Mouse (Mus musculus) embryo, embryonic 9.5 days (tissue): Measurements from ENCODE around the gene Ptar1.
"Not testable (repeated sequence)": the region's sequence is repeated elsewhere in the genome, so short reads cannot be mapped to it uniquely, and the experiment has no call there.

Experiments used
- DNase-seq: peaks from one replicate; pipeline ENCODE4 v3.0.0-alpha.2; 2017; ENCODE audit errors: extremely low spot score

Gene Ptar1

GRCm38 (mm10) chr19:23687296-23688021 is at the start of gene Ptar1:
Ptar1 (plus strand) TSS chr19:23687429.
- DNase-seq, result peak; percentile 94

GRCm38 (mm10) chr19:23643819-23644218 is 43.4 kb upstream of the Ptar1 start:
- DNase-seq, result no peak

GRCm38 (mm10) chr19:23645347-23645746 is 41.9 kb upstream of the Ptar1 start:
- DNase-seq, result no peak

- DNase-seq, result no peak
Observed at GRCm38 (mm10) chr19:23647308-23647707, 39.9 kb upstream of the Ptar1 start.

DNA sequence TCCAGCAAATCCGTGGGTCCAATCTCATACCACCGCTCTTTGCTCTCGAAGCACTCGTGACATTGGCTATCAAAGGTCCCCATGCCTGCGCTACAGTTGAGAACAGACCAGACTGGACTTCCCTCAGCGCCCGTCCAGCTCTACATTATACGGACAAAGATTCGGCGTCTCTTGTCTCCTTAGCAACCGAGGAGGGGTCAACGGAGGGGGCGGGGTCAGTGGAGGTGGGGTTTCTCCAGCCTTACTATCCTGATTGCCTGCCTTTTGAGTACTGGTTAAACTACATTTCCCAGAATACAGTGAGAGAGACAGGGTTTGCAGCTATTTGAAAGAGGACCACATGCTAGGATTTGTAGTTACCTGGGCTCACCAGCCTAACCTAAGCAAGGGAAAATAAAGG is 34.6 kb upstream of the Ptar1 start, which contains the start of gene 1700028P14Rik:
TSS of gene 1700028P14Rik (minus strand) at position 169 of the 400 bp plus-strand sequence.
- DNase-seq, result peak; percentile 82

DNA sequence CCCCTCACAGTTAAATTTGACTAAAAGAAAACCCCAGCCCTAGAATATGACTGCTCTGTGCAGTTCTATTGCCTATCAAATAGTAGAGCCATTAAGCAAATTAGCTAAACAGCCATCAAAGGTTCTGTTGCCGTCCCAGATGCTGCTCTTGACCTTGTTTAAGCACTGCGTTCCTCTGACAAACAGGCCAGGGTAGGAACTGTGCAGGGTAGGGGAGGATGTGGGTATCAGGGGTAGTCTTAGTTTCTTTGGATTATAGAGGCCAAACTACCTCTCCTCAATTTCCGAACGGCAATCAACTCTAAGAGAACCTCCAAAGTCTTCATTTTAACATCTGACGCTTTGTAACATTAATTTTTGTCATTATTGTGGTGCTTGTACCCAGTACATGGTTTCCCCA is 34.1 kb upstream of the Ptar1 start:
- DNase-seq, result no peak

- no peak for DNase-seq
Observed at GRCm38 (mm10) chr19:23657261-23657932, 29.8 kb upstream of the Ptar1 start.

DNA sequence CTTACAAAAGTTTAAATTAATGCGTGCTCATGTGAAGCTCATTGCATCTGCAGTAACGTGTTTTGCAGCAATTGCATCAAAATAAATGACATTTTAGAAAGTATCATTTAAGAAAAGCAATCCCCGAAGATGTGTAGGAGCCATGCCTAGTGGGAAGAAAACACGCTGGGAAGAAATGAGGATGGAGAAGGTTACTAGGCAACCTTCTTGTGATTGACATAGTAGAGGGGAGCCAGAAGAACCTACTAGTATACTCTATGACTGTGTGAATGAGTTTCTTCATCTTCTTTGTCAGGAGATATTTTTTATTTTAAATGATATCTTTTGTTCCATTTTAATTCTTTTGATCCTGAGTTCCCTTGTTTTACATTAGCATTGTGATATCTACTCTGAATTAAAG is 28.9 kb upstream of the Ptar1 start:
- DNase-seq, result no peak

GRCm38 (mm10) chr19:23664083-23664482 is 23.1 kb upstream of the Ptar1 start:
- DNase-seq, result no peak

DNA sequence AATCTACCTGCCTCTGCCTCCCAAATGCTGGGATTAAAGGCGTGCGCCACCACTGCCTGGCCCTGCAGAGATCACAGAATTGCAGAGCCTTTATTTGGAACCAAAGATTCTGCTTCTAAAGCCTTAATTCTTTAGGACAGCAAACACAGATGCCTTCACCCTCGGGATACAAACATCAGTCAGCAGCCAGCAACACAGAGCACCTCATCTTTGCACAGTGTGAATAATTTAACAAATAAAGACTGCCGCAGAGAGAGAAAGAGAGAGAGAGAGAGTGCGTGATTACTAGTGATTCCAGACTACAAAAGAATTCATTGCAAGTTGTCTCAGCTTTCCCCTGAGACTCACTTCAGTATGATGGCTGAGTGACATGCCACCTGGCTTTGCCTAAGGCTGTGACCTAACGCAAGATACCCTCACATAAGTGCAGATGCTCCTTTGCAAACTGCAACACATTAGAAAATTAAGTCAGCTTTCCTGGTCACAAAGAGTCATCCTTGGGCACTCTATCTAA is 19.0 kb upstream of the Ptar1 start:
- no peak for DNase-seq

DNA sequence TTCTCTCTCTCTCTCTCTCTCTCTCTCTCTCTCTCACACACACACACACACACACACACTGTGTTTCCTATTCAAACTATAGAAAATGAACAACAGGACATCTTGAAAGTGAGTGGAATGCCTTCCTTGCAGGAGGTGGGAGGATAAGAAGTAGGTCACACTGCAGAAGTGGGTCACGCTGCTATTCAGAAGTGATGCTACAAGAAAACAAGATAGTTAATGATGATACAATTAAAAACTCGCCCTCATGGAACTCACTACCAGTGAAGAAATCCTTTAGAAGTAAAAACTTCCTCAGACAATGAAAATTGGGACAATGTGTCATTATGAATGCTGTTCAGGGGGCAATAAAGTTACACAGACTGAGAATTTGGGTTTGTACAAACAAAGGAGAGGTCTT is 14.2 kb upstream of the Ptar1 start:
- DNase-seq, result no peak

- DNase-seq, result not testable (repeated sequence)
Observed at GRCm38 (mm10) chr19:23675656-23676055, 11.6 kb upstream of the Ptar1 start.

DNA sequence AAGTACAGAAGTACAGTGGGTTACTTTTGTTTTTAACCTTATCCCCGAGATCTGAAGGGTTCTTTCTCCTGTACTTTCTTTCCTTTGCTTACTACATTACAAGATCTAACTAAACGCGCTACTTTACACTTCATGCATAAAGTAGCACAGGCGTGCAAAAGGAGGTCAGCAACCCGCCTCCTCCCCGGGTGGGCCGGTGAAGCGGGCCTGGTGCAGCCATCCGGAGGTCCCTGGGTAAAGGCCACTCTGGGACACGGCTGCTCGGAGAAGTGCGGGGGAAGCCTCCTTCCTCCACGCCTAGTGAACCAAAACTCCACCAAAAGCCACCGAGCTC is 300 bp upstream of the Ptar1 start:
- no peak for DNase-seq

DNA sequence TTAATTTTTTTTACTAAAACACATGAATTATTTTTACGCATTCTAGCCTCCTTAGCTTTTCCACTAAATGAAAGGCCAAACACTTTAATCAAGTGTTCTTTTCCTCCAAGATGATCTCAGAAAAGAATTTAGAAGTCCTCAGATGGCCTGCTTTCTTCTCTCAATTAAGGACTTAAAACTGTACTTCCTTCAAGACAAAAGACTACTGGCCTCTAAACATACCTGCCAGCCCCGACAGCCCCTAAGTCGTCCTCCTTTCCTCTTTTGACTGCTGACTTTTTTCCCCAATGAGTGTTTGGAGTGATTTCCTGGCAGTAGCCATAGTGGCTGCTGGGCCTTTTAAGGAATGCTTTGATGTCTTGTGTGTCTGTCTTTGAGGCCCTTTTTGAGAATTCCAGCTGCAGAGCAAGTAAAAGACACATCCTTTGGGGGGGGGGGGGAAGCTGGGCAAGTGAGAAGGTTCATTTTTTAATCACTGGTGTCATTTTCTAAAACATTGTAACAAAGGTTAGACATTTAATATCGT is 1.3 kb downstream of the Ptar1 start:
- peak; percentile 72 for DNase-seq

GRCm38 (mm10) chr19:23694344-23694743 is 7.1 kb downstream of the Ptar1 start:
- no peak for DNase-seq

- no peak for DNase-seq
Observed at GRCm38 (mm10) chr19:23697861-23698260, 10.6 kb downstream of the Ptar1 start.

DNA sequence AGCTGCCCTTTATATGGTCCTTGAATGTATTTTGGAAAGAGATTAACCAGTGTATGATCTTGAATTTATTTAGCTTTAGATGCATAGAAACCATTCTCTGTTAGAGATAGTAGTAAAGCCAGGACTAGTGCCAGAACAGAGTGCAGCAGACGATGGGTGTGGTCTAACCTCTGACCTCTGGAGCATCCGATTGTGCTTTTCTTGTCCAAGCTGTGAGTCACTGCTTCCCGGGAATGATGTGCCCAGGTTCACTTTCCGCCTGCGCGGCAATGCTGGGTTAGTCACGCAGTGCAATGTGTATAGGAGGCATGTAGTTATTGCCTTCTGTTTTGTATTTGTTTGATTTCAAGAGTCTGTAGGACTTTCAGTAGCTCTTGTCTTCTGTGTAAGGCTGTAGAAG is 11.1 kb downstream of the Ptar1 start:
- DNase-seq, result no peak

- no peak for DNase-seq
Observed at GRCm38 (mm10) chr19:23699131-23699530, 11.9 kb downstream of the Ptar1 start.

DNA sequence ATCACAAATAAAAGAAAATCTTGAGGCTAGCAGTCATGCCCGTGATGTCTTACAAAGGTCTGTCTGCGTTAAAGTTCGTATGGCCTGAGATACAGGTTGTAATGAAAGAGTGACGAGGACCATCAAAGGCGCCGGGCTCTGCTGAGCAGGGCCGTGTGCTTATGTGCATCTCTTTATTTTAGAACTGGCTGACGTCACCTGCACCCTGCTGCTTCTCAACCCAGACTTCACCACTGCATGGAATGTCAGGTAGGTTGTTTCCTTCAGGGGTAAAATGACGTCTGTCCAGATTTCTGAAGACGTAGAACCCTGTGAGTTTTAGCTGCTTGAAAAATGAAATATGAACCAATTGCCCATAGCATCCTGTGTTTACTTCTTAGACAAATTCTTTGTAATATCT is 15.7 kb downstream of the Ptar1 start:
- no peak for DNase-seq

DNA sequence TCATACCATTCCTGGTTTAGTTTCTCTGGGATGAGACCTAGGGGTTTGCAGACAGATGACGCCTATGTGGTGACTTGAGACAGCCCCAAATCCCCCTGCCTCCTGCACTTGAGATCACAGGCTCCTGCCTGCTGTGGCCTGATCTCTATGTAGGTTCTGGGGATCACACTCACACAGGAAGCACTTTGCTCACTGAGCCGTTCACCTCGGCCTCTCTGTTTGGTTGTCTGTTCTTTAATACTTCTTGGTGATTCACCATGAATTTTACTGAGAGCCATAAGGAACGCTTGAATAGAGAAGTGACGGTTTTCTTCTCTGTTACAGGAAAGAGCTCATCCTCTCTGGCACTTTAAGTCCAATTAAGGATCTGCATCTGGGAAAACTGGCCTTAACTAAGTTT is 18.2 kb downstream of the Ptar1 start:
- DNase-seq, result no peak

GRCm38 (mm10) chr19:23746506-23746905 is 59.3 kb downstream of the Ptar1 start:
- DNase-seq, result no peak

DNA sequence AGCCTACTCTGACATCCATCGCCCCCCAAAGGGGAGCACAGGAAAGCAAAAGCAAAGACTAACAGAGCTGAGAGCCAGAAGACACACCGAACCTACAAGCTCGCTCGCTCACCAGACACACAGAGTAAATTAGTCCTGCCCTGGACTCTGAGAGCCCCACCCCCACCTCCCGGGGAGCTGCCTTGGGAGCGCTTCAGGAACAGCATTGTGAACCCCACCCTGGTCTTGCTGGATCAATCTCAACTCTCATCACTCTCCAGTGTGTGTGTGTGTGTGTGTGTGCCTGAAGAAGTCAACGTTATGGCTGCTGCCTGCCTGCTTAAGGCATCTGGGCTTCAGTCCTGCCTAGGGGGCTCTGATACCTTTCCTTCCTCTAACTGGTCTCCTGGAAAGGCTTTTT is 69.8 kb downstream of the Ptar1 start:
- DNase-seq, result no peak

- peak; percentile 94 for DNase-seq
Observed at GRCm38 (mm10) chr19:23757961-23758553, 70.8 kb downstream of the Ptar1 start.
